Mouse (Mus musculus) liver, postnatal 0 days (tissue): ENCODE data around the gene C530008M17Rik. TPM values are rescaled to one million over a fixed set of nuclear protein-coding genes. Genes with fewer than 3 reads are reported as not detected.
"Not testable (repeated sequence)": the region's sequence is repeated elsewhere in the genome, so short reads cannot be mapped to it uniquely, and the experiment has no call there.

Experiments
- ATAC-seq: fragments of 200-750 bp; cut with Nextera tagmentation; 2 replicates; pipeline ENCODE4 v1.8.0; 2017; ENCODE audit warnings: mild to moderate bottlenecking, moderate library complexity
- DNase-seq: peaks from one replicate; pipeline ENCODE4 v3.0.0-alpha.2; 2016
- H3K27ac ChIP-seq: fragments of 300-500 bp; sonication (generic); 2 replicates; pipeline ENCODE4 v1.5.1; 2014; ENCODE audit warnings: antibody characterized with exemption, moderate library complexity, mild to moderate bottlenecking, low read depth
- H3K27me3 ChIP-seq: fragments of 300-500 bp; sonication (generic); 2 replicates; pipeline ENCODE4 v1.6.1; 2014; ENCODE audit warnings: low read length, control low read depth, mixed read lengths; ENCODE audit not compliant: insufficient read depth
- H3K36me3 ChIP-seq: fragments of 300-500 bp; sonication (generic); replicated peaks from 2 replicates; pipeline ENCODE4 v1.6.1; 2014; ENCODE audit warnings: mild to moderate bottlenecking, control low read depth, low read length, moderate library complexity, mixed read lengths; ENCODE audit not compliant: insufficient read depth
- H3K4me1 ChIP-seq: fragments of 300-500 bp; sonication (generic); 2 replicates; pipeline ENCODE4 v1.6.1; 2014; ENCODE audit warnings: antibody characterized with exemption, mild to moderate bottlenecking, control low read depth; ENCODE audit not compliant: insufficient read depth
- H3K4me2 ChIP-seq: fragments of 300-500 bp; sonication (generic); 2 replicates; pipeline ENCODE4 v1.6.1; 2014; ENCODE audit warnings: low read depth, mild to moderate bottlenecking, low read length, moderate library complexity, mixed read lengths
- H3K4me3 ChIP-seq: fragments of 300-500 bp; sonication (generic); 2 replicates; pipeline ENCODE4 v1.5.1; 2014; ENCODE audit warnings: low read depth, low read length
- H3K9ac ChIP-seq: fragments of 300-500 bp; sonication (generic); replicated peaks from 2 replicates; pipeline ENCODE4 v1.6.1; 2014; ENCODE audit warnings: mild to moderate bottlenecking, moderate library complexity
- H3K9me3 ChIP-seq: fragments of 300-500 bp; sonication (generic); 2 replicates; pipeline ENCODE4 v1.6.1; 2016; ENCODE audit warnings: mild to moderate bottlenecking, control low read depth, low read length, mixed read lengths
- CTCF ChIP-seq: sonication (generic); IDR thresholded peaks from 2 replicates; pipeline ENCODE4 v1.5.1; 2016; ENCODE audit warnings: antibody characterized with exemption, low read depth
- EP300 ChIP-seq: IDR thresholded peaks from 2 replicates; pipeline ENCODE4 v1.6.1; 2016; ENCODE audit warnings: antibody characterized with exemption, low read depth, mild to moderate bottlenecking
- WGBS: fragments of 180-500 bp; shearing (Covaris S2); extraction: QIAGEN DNeasy Blood & Tissue Kit; methylation state at CpG from one replicate; pipeline ENCODE4 v1.1.7; 2014; ENCODE audit not compliant: insufficient replicate concordance; 5-methylcytosine and 5-hydroxymethylcytosine counted together
- polyA plus RNA-seq: library from polyadenylated mRNA; unstranded; fragments of >200 nt; fragmentation: Nextera tagmentation; extraction: Ambion mirVana; gene quantifications from 2 replicates; pipeline ENCODE4 v1.2.1, GENCODE M21; 2015

Gene C530008M17Rik
- polyA plus RNA-seq, 1 experiment from 2014 or later: 3.9 TPM

DNA sequence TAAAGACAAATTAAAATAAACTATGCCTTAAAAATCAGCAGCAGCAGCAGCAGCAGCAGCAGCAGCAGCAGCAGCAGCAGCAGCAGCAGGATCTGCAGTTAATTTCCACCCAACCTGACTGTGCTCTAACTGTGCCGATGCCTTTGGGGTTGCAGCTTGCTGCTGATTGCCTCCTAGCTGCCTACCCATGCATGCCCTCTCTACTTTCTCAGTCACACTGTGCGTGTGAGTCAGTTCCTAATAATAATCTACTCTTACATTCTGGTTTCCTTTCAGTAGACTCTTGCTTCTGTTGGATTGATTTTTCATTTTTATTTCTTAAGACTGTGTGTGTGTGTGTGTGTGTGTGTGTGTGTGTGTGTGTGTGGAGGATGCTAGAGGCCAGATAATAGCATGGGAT is 236.8 kb downstream of the C530008M17Rik start:
- H3K27me3 ChIP-seq: no peaks in the 10 kb centered on the region
- H3K27ac ChIP-seq: no peak overlapping the region
- ATAC-seq (no peak), DNase-seq (no peak)
- H3K9ac ChIP-seq: no peak overlapping the region
- H3K4me2 ChIP-seq: no peak overlapping the region
- no peaks in the 10 kb centered on the region for H3K9me3 ChIP-seq
- H3K36me3 ChIP-seq: peaks cover 15% of the 10 kb centered on the region
- WGBS: 83% methylated on average over 2 of the region's 2 CpGs
- no peak overlapping the region for H3K4me3 ChIP-seq
- no peaks in the 10 kb centered on the region for H3K4me1 ChIP-seq
- TF ChIP-seq EP300 (no peak), CTCF (no peak)

DNA sequence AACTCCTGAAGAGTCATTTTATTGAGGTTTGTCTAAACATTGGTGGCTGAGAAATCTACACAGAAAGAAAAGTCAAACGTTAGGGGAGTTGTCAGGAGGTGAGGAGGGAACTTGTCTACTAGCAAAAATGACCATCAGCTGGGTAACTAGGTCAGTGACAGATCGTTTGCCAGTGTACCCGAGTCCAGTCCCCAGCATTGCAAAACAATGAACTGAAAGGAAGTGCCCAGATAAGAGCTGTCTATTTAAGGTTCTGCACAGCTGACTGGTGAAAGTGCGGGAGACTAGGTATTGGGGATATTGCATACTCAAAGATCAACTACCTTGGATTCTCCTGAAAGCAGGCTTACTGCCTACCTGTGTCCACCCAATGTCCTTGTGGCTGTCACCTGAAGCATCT is 245.8 kb downstream of the C530008M17Rik start:
- Histone ChIP-seq H3K27me3 (no peaks in the 10 kb centered on the region), H3K9ac (no peak overlapping the region), H3K4me1 (peaks cover 13% of the 10 kb centered on the region), H3K27ac (no peak overlapping the region; the same call in 1 of the 2 replicates), H3K4me2 (no peak overlapping the region), H3K36me3 (no peaks in the 10 kb centered on the region), H3K9me3 (no peaks in the 10 kb centered on the region), H3K4me3 (no peak overlapping the region)
- 24% methylated on average over 4 of the region's 4 CpGs for WGBS
- DNase-seq: no peak
- peak; percentile 14; the same call in 1 of the 2 replicates for ATAC-seq
- TF ChIP-seq CTCF (no peak), EP300 (no peak)

DNA sequence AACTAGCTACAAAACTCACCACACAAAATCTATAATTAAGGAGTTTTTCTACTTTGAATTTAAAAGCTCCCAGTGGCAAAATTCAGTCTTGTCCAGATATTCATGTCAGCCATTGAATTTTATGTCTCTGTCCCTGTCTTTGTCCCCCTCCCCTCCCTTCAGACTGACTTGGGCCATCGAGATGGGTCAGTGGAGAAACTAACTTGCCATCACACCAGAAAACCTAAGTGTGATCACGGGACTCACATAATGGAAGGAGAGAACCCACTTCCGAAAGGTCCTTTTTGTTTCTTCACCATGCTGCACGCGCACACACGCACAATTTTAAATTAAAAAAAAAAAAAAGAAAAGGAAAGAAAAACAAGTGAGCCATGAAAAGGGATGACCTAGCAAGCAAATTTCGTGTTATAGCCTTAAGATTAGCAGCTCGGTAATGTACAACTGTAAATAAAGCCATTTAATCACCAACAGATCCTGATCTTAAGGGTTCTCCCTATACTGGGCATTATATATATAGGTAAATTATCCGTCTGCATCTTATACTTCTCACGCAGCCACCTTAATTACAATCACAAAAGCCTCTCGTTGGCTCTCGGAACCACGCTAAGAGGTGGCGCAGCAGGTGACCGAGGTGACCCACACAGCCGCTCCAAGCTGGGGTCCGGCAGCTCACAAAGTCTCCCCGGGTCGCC is 248.5 kb downstream of the C530008M17Rik start:
- Histone ChIP-seq H3K4me3 (peak overlapping the region; percentile 58), H3K4me2 (peak overlapping the region; percentile 72), H3K9me3 (no peaks in the 10 kb centered on the region), H3K27ac (peak overlapping the region; percentile 84), H3K27me3 (no peaks in the 10 kb centered on the region), H3K36me3 (no peaks in the 10 kb centered on the region), H3K4me1 (peaks cover 13% of the 10 kb centered on the region), H3K9ac (peak overlapping the region; percentile 79)
- TF ChIP-seq EP300 (no peak), CTCF (no peak)
- ATAC-seq: peak; percentile 26; the same call in 1 of the 2 replicates
- WGBS: under 1% methylated on average over 19 of the region's 19 CpGs
- no peak for DNase-seq

DNA sequence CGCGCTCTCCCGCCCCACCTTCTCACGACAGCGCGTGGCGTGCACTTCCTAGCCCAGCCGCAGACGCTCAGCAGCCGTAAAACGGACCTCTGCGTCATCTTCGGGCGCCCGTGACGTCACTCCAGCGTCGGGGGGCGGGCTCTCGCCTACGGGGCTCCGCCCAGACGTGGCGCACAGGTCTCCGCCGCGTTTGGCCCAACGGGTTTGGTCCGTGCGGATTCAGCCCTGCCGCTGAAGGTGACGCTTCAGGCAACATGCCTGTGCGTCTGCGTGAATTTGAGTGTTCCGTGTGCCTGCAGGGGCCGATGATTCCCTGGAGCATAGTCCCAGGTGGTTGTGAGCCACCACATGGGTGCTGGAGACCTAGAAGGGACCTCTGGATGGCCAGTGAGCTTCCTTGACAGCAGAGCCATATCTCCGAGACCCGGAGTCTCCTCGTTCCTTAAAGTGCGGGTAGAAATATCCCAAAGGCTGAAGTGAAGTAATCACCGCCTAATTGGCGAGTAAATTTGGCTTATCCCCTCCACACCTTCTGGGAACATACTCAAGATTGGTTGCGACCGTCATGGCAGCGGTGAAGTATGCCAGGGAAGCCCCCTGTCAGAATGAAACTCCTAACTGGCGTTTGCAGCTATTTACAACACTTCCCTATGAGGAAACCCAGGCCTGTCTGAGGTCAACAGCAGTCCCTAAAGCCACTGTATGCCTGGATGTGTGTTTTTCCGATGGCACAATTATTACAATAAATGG is 249.3 kb downstream of the C530008M17Rik start, which contains the start of gene Aasdh:
Aasdh (minus strand) TSS at position 110 of the 750 bp plus-strand sequence.
- H3K4me2 ChIP-seq: peak within 1 kb of the TSS; percentile 72
- peak within 1 kb of the TSS; percentile 79 for H3K9ac ChIP-seq
- 0 out of 2 replicates have a peak, but pooled peaks have one; percentile 29 for TF ChIP-seq CTCF
- no peak for TF ChIP-seq EP300
- no peaks in the 10 kb centered on the region for H3K36me3 ChIP-seq
- no peaks in the 10 kb centered on the region for H3K9me3 ChIP-seq
- peaks cover 13% of the 10 kb centered on the region for H3K4me1 ChIP-seq
- peak within 1 kb of the TSS; percentile 84 for H3K27ac ChIP-seq
- under 1% methylated on average over 47 of the region's 47 CpGs for WGBS
- peak within 1 kb of the TSS; percentile 58 for H3K4me3 ChIP-seq
- ATAC-seq: peak; percentile 98
- peak; percentile 99 for DNase-seq
- H3K27me3 ChIP-seq: no peaks in the 10 kb centered on the region

DNA sequence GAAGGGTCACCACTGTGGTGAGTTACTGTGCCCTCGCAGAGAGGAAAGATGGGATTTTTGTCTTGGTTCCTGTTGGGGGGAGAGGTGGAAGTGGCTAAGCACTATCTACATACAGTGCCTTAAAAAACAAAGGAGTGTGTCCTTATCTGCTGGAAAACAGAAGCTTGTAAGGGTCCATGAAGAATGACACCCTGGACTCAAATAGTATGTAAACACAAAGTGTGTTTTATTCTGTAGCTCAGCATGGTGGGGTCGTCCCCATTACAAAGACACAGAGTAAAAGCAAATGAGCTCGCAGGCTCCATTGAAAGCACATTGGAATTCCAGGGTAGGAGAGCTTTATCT is 249.8 kb downstream of the C530008M17Rik start:
- TF ChIP-seq EP300 (no peak), CTCF (no peak)
- no peak for ATAC-seq
- no peaks in the 10 kb centered on the region for H3K9me3 ChIP-seq

DNA sequence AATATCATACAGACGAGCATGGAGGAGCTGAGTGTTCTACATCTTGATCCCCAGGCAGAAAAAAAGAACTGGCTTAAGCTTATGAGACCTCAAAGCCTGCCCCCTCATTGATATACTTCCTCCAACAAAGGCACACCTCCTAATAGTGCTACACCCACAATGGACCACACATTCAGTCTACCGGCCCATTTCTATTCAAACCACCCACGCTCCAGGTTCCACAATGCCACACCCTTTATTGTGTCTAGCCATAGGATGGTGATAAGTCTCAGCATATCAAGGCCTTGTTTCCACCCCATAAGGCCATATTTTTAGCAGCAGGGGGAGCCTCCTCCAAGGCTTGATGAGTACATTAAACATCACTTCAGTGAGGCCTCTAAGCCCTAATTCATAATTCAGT is 254.5 kb downstream of the C530008M17Rik start:
- WGBS: 63% methylated on average over 3 of the region's 3 CpGs
- H3K27me3 ChIP-seq: no peaks in the 10 kb centered on the region
- no peak overlapping the region for H3K9ac ChIP-seq
- H3K36me3 ChIP-seq: 0 out of 2 replicates have a peak, but pooled peaks cover 8% of the 10 kb centered on the region
- ATAC-seq (no peak), DNase-seq (no peak)
- H3K27ac ChIP-seq: no peak overlapping the region
- TF ChIP-seq CTCF (no peak), EP300 (no peak)
- H3K9me3 ChIP-seq: no peaks in the 10 kb centered on the region
- peaks cover 9% of the 10 kb centered on the region for H3K4me1 ChIP-seq
- H3K4me3 ChIP-seq: no peak overlapping the region
- no peak overlapping the region for H3K4me2 ChIP-seq

More for the DNA sequence above, 249.8 kb downstream of the C530008M17Rik start:
- peak overlapping the region; percentile 58 for H3K4me3 ChIP-seq
- H3K27ac ChIP-seq: peak overlapping the region; percentile 79
- DNase-seq: no peak
- H3K36me3 ChIP-seq: no peaks in the 10 kb centered on the region
- H3K4me1 ChIP-seq: peaks cover 13% of the 10 kb centered on the region
- no peaks in the 10 kb centered on the region for H3K27me3 ChIP-seq
- peak overlapping the region; percentile 72 for H3K4me2 ChIP-seq
- WGBS: 18% methylated on average over 3 of the region's 3 CpGs
- H3K9ac ChIP-seq: peak overlapping the region; percentile 79

DNA sequence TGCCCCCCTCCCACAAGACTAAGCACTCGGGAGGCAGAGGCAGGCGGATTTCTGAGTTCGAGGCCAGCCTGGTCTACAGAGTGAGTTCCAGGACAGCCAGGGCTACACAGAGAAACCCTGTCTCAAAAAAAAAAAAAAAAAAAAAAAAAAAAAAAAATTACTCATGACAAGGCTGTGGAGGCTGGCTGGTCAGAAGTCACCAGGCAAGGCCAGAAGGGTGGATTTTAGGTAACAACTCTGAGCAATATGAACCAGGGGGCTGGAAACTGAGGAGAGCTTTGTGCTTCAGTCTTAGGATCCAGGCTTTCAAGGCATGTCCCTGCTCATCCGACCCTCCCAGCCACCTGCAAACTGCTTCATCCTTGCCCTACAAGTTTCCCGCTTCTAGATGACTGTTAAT is 256.2 kb downstream of the C530008M17Rik start:
- H3K4me1 ChIP-seq, H3K9ac ChIP-seq, H3K9me3 ChIP-seq, H3K27me3 ChIP-seq, H3K27ac ChIP-seq, H3K36me3 ChIP-seq, ATAC-seq, H3K4me3 ChIP-seq, DNase-seq, H3K4me2 ChIP-seq: not testable (repeated sequence)
- WGBS: 93% methylated on average over 5 of the region's 5 CpGs
